Mouse (Mus musculus) forebrain, embryonic 10.5 days (tissue): Measurements from ENCODE around the gene Fbxo36. TPM values are rescaled to one million over a fixed set of nuclear protein-coding genes. Genes with fewer than 3 reads are reported as not detected.

Source experiments
- DNase-seq: peaks from one replicate; pipeline ENCODE4 v3.0.0-alpha.2; 2017; ENCODE audit warnings: low spot score; ENCODE audit errors: extremely low spot score
- H3K27ac ChIP-seq: fragments of 300-500 bp; sonication (generic); 2 replicates; pipeline ENCODE4 v1.5.1; 2016; ENCODE audit warnings: mild to moderate bottlenecking
- H3K27me3 ChIP-seq: fragments of 300-500 bp; sonication (generic); 2 replicates; pipeline ENCODE4 v1.6.1; 2016; ENCODE audit warnings: mild to moderate bottlenecking; ENCODE audit not compliant: poor library complexity, severe bottlenecking
- H3K36me3 ChIP-seq: fragments of 300-500 bp; sonication (generic); replicated peaks from 2 replicates; pipeline ENCODE4 v1.6.1; 2016; ENCODE audit warnings: mild to moderate bottlenecking, moderate library complexity
- H3K4me1 ChIP-seq: fragments of 300-500 bp; sonication (generic); 2 replicates; pipeline ENCODE4 v1.6.1; 2016
- H3K4me3 ChIP-seq: fragments of 300-500 bp; sonication (generic); 2 replicates; pipeline ENCODE4 v1.5.1; 2016; ENCODE audit warnings: mild to moderate bottlenecking, moderate library complexity
- H3K9me3 ChIP-seq: fragments of 300-500 bp; sonication (generic); 2 replicates; pipeline ENCODE4 v1.6.1; 2016; ENCODE audit warnings: mild to moderate bottlenecking, moderate library complexity
- WGBS: fragments of 180-500 bp; shearing (Covaris S2); methylation state at CpG from one replicate; pipeline ENCODE4 v1.1.7; 2016; 5-methylcytosine and 5-hydroxymethylcytosine counted together
- polyA plus RNA-seq: library from polyadenylated mRNA; unstranded; fragments of >200 nt; fragmentation: Nextera tagmentation; extraction: Ambion mirVana; gene quantifications from 2 replicates; pipeline ENCODE4 v1.2.1, GENCODE M21; 2016

The Fbxo36 gene
- polyA plus RNA-seq = 10.2 and 11.5 TPM in 2 replicates

- WGBS = under 1% methylated on average over 54 of the region's 54 CpGs
- peak; percentile 91 for DNase-seq
- H3K36me3 ChIP-seq = peaks cover 10% of the 10 kb centered on the region
These were observed at the start of gene Fbxo36 for GRCm38 (mm10) chr1:84839309-84840017. Fbxo36 (plus strand) TSS chr1:84839841.

GRCm38 (mm10) chr1:84791393-84791792, 48.2 kb upstream of the Fbxo36 start:
- no peak overlapping the region for H3K27ac ChIP-seq
- no peaks in the 10 kb centered on the region for H3K9me3 ChIP-seq
- WGBS = 92% methylated on average over 2 of the region's 2 CpGs
- H3K4me3 ChIP-seq = no peak overlapping the region
- peaks cover 89% of the 10 kb centered on the region for H3K36me3 ChIP-seq
- H3K27me3 ChIP-seq = no peaks in the 10 kb centered on the region
- H3K4me1 ChIP-seq = no peaks in the 10 kb centered on the region
- no peak for DNase-seq

More at GRCm38 (mm10) chr1:84839309-84840017, at the start of gene Fbxo36:
- H3K9me3 ChIP-seq = no peaks in the 10 kb centered on the region
- peak within 1 kb of the TSS; percentile 99 for H3K27ac ChIP-seq
- H3K4me3 ChIP-seq = peak within 1 kb of the TSS; percentile 97
- H3K27me3 ChIP-seq = no peaks in the 10 kb centered on the region
- peaks cover 23% of the 10 kb centered on the region for H3K4me1 ChIP-seq

- H3K4me1 ChIP-seq = no peaks in the 10 kb centered on the region
- no peak overlapping the region for H3K27ac ChIP-seq
- DNase-seq = no peak
- H3K36me3 ChIP-seq = peaks cover 63% of the 10 kb centered on the region
- H3K27me3 ChIP-seq = no peaks in the 10 kb centered on the region
- no peak overlapping the region for H3K4me3 ChIP-seq
- 93% methylated on average over 7 of the region's 7 CpGs for WGBS
- H3K9me3 ChIP-seq = no peaks in the 10 kb centered on the region
These were observed 44.3 kb upstream of the Fbxo36 start for GRCm38 (mm10) chr1:84795335-84795734.

GRCm38 (mm10) chr1:84799166-84799565, 40.5 kb upstream of the Fbxo36 start:
- Histone ChIP-seq H3K36me3 (peaks cover 25% of the 10 kb centered on the region), H3K4me3 (no peak overlapping the region), H3K9me3 (no peaks in the 10 kb centered on the region), H3K4me1 (no peaks in the 10 kb centered on the region), H3K27ac (no peak overlapping the region), H3K27me3 (no peaks in the 10 kb centered on the region)
- DNase-seq = no peak

- no peaks in the 10 kb centered on the region for H3K36me3 ChIP-seq
- 94% methylated on average over 1 of the region's 1 CpGs for WGBS
- no peaks in the 10 kb centered on the region for H3K27me3 ChIP-seq
- H3K4me1 ChIP-seq = no peaks in the 10 kb centered on the region
- no peak for DNase-seq
- no peak overlapping the region for H3K4me3 ChIP-seq
- H3K9me3 ChIP-seq = no peaks in the 10 kb centered on the region
- no peak overlapping the region for H3K27ac ChIP-seq
These were observed 35.9 kb upstream of the Fbxo36 start for GRCm38 (mm10) chr1:84803788-84804187.

DNA sequence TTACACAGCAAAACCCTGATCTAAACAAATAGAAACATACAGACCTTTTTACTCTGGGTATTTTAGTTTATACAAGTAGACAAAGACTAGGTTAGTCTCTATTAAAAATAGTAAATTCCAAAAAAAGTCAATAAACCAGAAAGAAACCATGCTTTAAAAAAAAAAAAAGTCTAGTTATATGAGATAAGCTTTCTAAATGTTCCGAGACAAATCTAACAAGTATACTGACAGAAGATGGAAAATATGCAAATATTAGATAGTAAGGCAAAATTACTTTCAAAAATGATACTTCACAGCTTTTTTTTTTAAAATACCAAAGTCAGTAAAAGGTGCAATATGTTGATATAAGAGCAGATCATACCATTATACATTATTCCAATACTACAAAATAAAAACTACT, 22.0 kb upstream of the Fbxo36 start:
- Histone ChIP-seq H3K27ac (no peak overlapping the region), H3K36me3 (peaks cover 56% of the 10 kb centered on the region), H3K4me3 (no peak overlapping the region), H3K9me3 (no peaks in the 10 kb centered on the region), H3K4me1 (no peaks in the 10 kb centered on the region), H3K27me3 (no peaks in the 10 kb centered on the region)
- DNase-seq = no peak
- 90% methylated on average over 1 of the region's 1 CpGs for WGBS

- Histone ChIP-seq H3K27ac (no peak overlapping the region), H3K9me3 (no peaks in the 10 kb centered on the region), H3K27me3 (no peaks in the 10 kb centered on the region), H3K36me3 (peaks cover 50% of the 10 kb centered on the region), H3K4me3 (no peak overlapping the region), H3K4me1 (no peaks in the 10 kb centered on the region)
- no peak for DNase-seq
- 89% methylated on average over 2 of the region's 2 CpGs for WGBS
These were observed 14.6 kb upstream of the Fbxo36 start for GRCm38 (mm10) chr1:84825091-84825490.

- peaks cover 21% of the 10 kb centered on the region for H3K36me3 ChIP-seq
- H3K27me3 ChIP-seq = no peaks in the 10 kb centered on the region
- DNase-seq = no peak
- 9% methylated on average over 20 of the region's 20 CpGs for WGBS
- H3K4me3 ChIP-seq = peak overlapping the region; percentile 97
- peaks cover 23% of the 10 kb centered on the region for H3K4me1 ChIP-seq
- peak overlapping the region; percentile 99 for H3K27ac ChIP-seq
- no peaks in the 10 kb centered on the region for H3K9me3 ChIP-seq
These were observed 2.0 kb upstream of the Fbxo36 start for GRCm38 (mm10) chr1:84837523-84838145.

DNA sequence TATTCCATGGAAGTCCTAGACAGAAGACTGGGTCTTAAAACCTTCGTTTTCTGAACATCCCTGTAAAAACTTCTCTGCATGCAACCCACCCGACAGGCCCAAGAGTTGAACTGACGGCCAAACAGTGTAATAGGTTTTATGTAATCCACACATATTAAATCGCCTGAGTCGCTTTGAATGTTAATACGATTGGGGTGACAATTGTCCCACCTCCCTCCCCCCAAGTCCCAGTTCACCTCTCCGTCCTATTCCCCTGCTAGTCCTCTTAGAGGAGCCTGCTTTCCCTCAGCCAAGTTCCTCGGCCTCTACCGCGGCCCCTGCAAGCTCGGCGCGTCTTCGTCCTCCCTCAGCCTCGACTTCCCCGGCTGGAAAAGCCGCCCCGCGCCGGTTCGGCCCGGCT, 1.5 kb upstream of the Fbxo36 start:
- under 1% methylated on average over 22 of the region's 22 CpGs for WGBS
- H3K4me1 ChIP-seq = peaks cover 23% of the 10 kb centered on the region
- DNase-seq = no peak

DNA sequence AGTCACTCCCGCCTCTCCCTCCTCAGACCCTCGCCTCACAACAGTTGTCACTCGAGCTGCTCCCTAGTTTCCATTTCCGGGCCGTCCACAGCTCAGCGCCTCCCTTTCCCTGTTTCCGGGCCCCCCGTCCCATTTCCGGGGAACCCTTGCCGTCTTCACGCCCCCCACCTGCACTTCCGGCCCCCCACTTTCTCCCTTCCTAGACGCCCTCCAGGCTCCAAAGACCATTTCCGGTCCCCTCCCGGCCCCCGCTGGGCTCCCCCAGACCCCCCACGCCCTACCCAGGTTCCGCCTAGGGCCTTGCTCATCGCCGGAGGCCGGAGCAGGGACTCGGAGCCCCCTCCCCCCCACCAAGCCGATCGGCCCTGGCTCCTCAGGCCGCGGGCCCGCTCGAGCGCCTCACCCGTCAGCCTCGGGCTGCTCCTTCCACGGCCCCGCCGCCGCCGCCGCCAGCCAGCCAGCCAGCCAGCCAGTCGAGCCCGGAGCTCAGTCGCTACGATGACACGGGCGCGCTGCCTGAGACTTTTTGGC, 955 bp upstream of the Fbxo36 start:
- WGBS = under 1% methylated on average over 41 of the region's 44 CpGs
- H3K27ac ChIP-seq = peak overlapping the region; percentile 99
- peak overlapping the region; percentile 97 for H3K4me3 ChIP-seq
- H3K9me3 ChIP-seq = no peaks in the 10 kb centered on the region
- peak; percentile 73 for DNase-seq
- peaks cover 23% of the 10 kb centered on the region for H3K4me1 ChIP-seq
- no peaks in the 10 kb centered on the region for H3K27me3 ChIP-seq
- H3K36me3 ChIP-seq = peaks cover 17% of the 10 kb centered on the region

More for the DNA sequence above, 1.5 kb upstream of the Fbxo36 start:
- Histone ChIP-seq H3K9me3 (no peaks in the 10 kb centered on the region), H3K27ac (peak overlapping the region; percentile 99), H3K27me3 (no peaks in the 10 kb centered on the region), H3K4me3 (peak overlapping the region; percentile 97), H3K36me3 (peaks cover 20% of the 10 kb centered on the region)

GRCm38 (mm10) chr1:84840018-84840664, 500 bp downstream of the Fbxo36 start, which contains the start of gene Trip12:
Trip12 (minus strand) TSS chr1:84840516.
- DNase-seq = no peak
- H3K27ac ChIP-seq = peak within 1 kb of the TSS; percentile 99
- WGBS = under 1% methylated on average over 39 of the region's 39 CpGs

GRCm38 (mm10) chr1:84841061-84841460, 1.4 kb downstream of the Fbxo36 start:
- Histone ChIP-seq H3K4me3 (peak overlapping the region; percentile 97), H3K27me3 (no peaks in the 10 kb centered on the region), H3K4me1 (peaks cover 23% of the 10 kb centered on the region), H3K27ac (peak overlapping the region; percentile 35; the same call in 1 of the 2 replicates), H3K36me3 (peaks cover 7% of the 10 kb centered on the region), H3K9me3 (no peaks in the 10 kb centered on the region)
- DNase-seq = no peak
- WGBS = 77% methylated on average over 3 of the region's 3 CpGs

More at GRCm38 (mm10) chr1:84840018-84840664, 500 bp downstream of the Fbxo36 start, which contains the start of gene Trip12:
- Histone ChIP-seq H3K4me1 (peaks cover 23% of the 10 kb centered on the region), H3K4me3 (peak within 1 kb of the TSS; percentile 97), H3K36me3 (peaks cover 7% of the 10 kb centered on the region), H3K27me3 (no peaks in the 10 kb centered on the region), H3K9me3 (no peaks in the 10 kb centered on the region)
